Mouse (Mus musculus): ENCODE measurements around the gene Lsm8. TPM values are rescaled to one million over a fixed set of nuclear protein-coding genes. Genes with fewer than 3 reads are reported as not detected.
A peak's percentile ranks its signal among the peaks of the same experiment; 100 is the strongest.
"Not testable (repeated sequence)": the region's sequence is repeated elsewhere in the genome, so short reads cannot be mapped to it uniquely, and the experiment has no call there.

Lsm8 gene
- total RNA-seq (2021), result 10 to 100 TPM; 40.8 to 46.0 TPM

DNA sequence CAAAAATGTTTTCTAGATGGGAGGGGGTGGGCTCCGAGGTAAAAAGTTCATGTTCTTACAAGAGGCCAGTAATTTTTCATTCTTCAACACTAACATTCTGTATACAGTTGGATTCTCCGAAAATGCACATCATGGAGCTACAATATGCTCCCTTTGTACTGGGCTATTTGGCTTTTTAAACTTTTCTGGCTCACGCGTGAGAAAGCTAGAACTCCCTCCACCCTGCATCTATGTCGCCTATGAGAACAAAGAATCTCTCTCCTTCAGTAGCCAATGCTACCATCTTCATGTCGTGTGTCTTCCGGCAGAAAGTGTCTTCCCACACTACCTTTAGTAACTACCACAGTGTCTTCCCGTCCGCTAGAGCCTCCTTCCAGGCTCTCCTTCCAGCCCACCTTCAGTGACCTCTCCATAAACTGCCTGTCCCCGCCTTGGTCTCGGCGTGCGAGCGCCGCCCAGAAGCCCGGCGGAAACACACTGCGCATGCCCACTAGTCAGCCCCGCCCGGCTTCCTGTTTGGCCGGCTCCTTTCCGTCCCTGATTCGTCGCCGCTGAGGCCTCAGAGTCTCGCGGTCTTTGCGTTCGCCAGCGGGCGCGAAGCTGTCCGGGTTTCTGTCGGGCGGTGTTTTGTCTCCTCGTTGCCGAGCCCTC lies at the start of gene Lsm8:
Gene Lsm8, plus strand, starts transcription at position 529 of the 651 bp plus-strand sequence.
- DNase-seq, result peak; percentile 98
- intact Hi-C loops (cut with DNase I), result no loop called here

- DNase-seq, result no peak
- intact Hi-C loops (cut with DNase I), result no loop called here
Observed at GRCm38 (mm10) chr6:18800869-18801511, 47.4 kb upstream of the Lsm8 start.

DNA sequence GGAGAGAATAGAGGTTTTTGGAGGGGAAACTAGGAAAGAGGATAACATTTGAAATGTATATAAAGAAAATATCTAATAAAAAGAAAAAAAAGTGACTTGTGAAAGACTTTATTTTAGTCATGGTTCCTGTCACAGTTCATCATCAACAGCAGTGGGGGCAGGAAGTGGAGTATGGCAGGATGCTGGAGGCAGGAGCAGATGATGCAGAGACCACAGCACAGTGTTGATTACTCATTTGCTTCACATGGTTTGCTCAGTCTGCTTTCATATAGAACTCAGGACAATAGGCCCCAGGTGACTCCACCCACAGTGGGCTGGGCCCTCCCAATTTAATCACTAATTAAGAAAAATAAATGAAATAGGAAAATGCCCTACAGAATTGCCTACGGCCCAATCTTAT lies 35.8 kb upstream of the Lsm8 start:
- DNase-seq, result no peak
- intact Hi-C loops (cut with DNase I), result loop anchor here (10.0 kb wide), 2 partner anchors 298 to 678 kb away; partner anchors contain the start of gene Cttnbp2

- no peak for DNase-seq
- intact Hi-C loops (cut with DNase I), result loop anchor here (5.0 to 10.0 kb wide), 3 partner anchors 301 to 681 kb away; partner anchors contain the start of gene Cttnbp2
Observed at GRCm38 (mm10) chr6:18815606-18816005, 32.8 kb upstream of the Lsm8 start.

DNA sequence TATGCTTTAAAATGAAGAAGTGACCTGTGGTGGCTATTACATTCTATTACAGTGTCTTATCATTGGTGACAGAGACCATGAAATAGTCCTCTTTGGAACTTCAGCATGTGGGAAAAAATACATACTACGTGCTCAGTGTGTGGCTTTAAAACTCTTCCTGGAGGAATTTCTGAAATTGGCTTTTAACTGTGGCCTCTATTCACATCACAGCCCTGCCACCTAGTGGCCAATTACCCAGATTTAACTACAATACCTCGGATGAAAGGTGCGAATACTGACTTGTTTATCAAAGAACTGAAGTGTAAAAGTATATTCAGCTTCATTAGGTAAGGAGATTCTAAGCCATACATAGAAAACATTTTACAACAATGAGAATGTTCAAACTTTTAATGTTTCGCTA lies 29.0 kb upstream of the Lsm8 start:
- DNase-seq, result peak; percentile 64
- intact Hi-C loops (cut with DNase I), result loop anchor here (5.0 to 10.0 kb wide), 3 partner anchors 305 to 685 kb away; partner anchors contain the start of gene Cttnbp2

DNA sequence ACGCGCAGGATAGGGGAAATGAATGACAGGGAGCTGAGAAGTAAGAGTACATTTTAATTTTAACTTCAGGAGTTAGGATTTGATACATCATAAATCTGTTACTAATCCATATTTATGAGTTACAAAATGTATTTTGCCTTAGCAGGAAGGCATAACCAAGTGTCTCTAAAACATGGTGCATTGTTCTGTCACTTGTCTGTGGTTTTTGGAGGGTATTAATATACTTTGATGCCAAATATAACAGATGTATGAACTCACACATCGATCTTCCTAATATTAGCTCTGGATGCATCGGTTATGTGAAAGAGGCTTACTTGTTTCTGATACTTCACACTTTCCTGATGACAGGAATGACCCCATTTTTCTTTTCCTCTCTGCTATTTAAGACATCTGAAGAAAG lies 28.1 kb upstream of the Lsm8 start:
- no peak for DNase-seq
- intact Hi-C loops (cut with DNase I), result loop anchor here (5.0 kb wide), 1 partner anchor 728 kb away; no protein-coding TSS in a partner anchor

GRCm38 (mm10) chr6:18822812-18823211 lies 25.6 kb upstream of the Lsm8 start:
- intact Hi-C loops (cut with DNase I), result loop anchor here (5.0 kb wide), 1 partner anchor 731 kb away; no protein-coding TSS in a partner anchor
- no peak for DNase-seq

GRCm38 (mm10) chr6:18832958-18833357 lies 15.4 kb upstream of the Lsm8 start:
- DNase-seq, result no peak
- intact Hi-C loops (cut with DNase I), result no loop called here

- intact Hi-C loops (cut with DNase I); DNase-seq: not testable (repeated sequence)
Observed at GRCm38 (mm10) chr6:18844529-18844928, 3.9 kb upstream of the Lsm8 start.

DNA sequence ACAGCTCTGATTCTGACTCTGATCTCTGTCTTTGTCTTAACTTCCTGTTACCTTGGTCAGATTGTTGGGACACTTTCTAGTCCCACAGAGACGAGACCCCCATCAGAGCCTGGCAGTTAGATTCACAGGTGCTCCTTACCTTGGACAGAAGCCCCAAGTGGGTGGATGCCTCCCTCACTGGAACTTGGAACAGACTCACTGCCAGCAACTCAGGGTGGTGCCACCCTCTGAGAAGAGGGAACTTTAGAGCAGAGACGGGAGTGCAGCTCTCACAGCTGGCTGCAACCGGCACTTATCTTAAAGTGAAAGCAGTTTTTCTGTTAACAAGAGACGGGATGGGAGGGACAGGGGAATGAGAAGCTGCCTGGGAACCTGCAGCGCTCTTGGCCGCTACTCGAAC lies 2.8 kb upstream of the Lsm8 start:
- intact Hi-C loops (cut with DNase I); DNase-seq: not testable (repeated sequence)

GRCm38 (mm10) chr6:18848702-18849061 lies 303 bp downstream of the Lsm8 start:
- intact Hi-C loops (cut with DNase I), result no loop called here
- DNase-seq, result no peak

DNA sequence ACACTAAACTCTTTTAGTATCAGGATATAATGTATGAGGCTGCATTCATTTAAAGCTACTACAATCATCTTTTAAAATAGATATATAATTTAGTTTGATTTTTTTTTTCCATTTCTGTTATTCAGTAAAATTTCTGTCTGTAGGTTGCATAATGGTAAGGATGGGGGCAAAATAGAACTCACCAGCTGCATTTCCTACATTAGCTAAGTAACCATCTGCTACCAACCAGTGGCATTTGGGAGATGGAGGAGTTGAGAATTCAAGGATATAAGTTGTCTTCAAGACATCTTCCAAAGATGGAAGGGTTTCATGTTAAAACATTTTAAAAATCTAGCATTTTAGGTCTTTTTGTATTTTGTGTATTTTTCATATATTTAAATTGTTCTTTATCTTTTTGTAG lies 6.9 kb downstream of the Lsm8 start:
- no peak for DNase-seq
- intact Hi-C loops (cut with DNase I), result no loop called here

- intact Hi-C loops (cut with DNase I), result no loop called here
- no peak for DNase-seq
Observed at GRCm38 (mm10) chr6:18856487-18857078, 8.2 kb downstream of the Lsm8 start.

DNA sequence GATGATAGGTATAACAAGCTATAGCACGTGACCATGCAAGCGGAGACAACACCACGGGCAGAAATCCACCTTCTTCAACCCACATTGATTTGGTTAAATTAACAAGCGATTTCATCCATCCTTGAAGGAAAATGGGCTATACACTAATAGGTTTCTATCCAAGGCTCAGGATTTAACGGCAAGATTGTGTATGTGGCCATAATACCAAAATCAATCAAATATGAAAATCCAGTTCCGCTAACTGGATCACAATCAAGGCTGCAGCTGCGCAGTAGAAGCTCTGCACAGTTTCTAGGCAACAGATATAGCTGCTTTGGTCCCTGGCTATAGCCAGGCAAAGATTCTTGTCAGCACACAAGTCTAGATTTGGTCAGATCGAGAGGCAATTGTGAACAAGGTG lies 17.6 kb downstream of the Lsm8 start, which contains the start of gene Ankrd7:
Gene Ankrd7, plus strand, starts transcription at position 301 of the 400 bp plus-strand sequence.
- intact Hi-C loops (cut with DNase I), result no loop called here
- DNase-seq, result no peak

DNA sequence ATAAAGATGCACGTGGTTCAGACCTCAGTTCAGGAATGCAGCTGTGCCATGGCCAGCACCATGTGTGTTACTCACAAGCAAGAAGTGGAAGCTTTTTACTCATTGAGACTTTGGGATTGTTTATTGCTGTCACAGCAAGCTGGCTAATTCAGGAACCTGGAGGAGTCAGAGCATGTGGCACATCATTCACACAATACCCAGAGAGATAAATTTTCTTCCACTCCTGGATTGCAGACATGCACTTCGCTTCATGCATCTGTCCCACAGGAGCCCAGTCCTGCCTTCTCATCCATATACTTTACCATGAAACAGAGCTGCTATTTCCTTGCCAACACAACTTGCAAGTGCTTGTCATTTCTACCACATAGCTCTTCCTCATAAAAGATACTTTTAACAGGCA lies 40.7 kb downstream of the Lsm8 start:
- DNase-seq, result no peak

DNA sequence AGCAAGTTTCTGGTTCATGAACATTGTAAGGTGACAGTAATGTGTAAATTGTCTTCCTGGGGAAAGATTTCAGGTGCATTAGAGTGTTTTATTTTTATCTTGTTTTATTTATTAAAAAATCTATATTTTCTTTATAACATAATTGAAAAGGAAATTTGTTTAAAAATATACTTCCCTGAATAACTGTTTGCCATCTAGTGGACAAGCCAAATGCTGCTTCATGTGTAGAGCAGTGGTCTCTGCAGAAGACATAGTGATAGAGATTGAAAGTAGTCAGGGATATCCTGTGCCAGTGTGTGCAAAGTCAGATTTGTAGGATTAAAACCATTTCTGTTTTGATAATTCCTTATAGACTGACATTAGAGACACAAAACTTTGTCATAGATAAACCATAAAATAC lies 45.8 kb downstream of the Lsm8 start:
- intact Hi-C loops (cut with DNase I), result no loop called here

More for the DNA sequence above, 40.7 kb downstream of the Lsm8 start:
- intact Hi-C loops (cut with DNase I), result no loop called here

More for the DNA sequence above, 45.8 kb downstream of the Lsm8 start:
- no peak for DNase-seq

Other genes with a start within 250 kb of the Lsm8 start
- not detected for gene Ankrd7, start 17.7 kb downstream of the Lsm8 start, total RNA-seq (2021)